Mouse (Mus musculus): Measurements from ENCODE around the gene Mta3. TPM values are rescaled to one million over a fixed set of nuclear protein-coding genes. Genes with fewer than 3 reads are reported as not detected.

Mta3 gene
- polyA plus RNA-seq, 1 experiment from 2014 or later, result 43.6 TPM

DNA sequence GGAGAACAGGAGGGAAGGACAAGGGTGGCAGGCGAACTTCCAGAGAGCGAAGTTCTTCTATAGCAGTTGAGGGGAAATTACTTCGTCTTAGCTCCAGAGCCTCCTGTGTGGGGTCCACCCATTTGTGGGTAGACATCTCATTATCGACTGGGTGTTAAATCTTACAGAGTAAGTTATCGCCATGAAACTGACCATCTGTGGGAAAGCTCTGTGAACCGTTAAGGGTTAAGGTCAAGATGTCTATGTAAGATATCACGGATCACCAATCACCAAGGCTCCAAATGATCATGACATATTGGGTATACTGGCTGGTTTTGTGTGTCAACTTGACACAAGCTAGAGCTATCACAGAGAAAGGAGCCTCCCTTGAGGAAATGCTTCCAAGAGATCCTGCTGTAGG is 21.5 kb upstream of the Mta3 start:
- H3K36me3 ChIP-seq (ENCODE audit: control insufficient read depth, insufficient read depth), result no peaks in the 10 kb centered on the region
- H3K27ac ChIP-seq (ENCODE audit: low read length), result no peak overlapping the region
- WGBS, result 81% methylated on average over 7 of the region's 7 CpGs
- no peak for ATAC-seq (replicated peaks; ENCODE audit: extremely low read depth, insufficient read depth, low FRiP score)
- H3K4me3 ChIP-seq (ENCODE audit: low read length), result no peak overlapping the region
- H3K4me1 ChIP-seq (ENCODE audit: control insufficient read depth, insufficient read depth, low read length), result no peaks in the 10 kb centered on the region
- H3K27me3 ChIP-seq (ENCODE audit: control insufficient read depth, insufficient read depth, low read length), result no peaks in the 10 kb centered on the region
- H3K9ac ChIP-seq (ENCODE audit: low read length), result no peak overlapping the region
- H3K4me2 ChIP-seq (ENCODE audit: low read depth, low read length), result no peak overlapping the region
- H3K9me3 ChIP-seq (replicated peaks; ENCODE audit: control insufficient read depth, low read length), result no peaks in the 10 kb centered on the region

GRCm38 (mm10) chr17:83690418-83690817 is 15.5 kb upstream of the Mta3 start:
- H3K9ac ChIP-seq (ENCODE audit: low read length), result no peak overlapping the region
- no peaks in the 10 kb centered on the region for H3K36me3 ChIP-seq (ENCODE audit: control insufficient read depth, insufficient read depth)
- 0 out of 2 replicates have a peak, but pooled peaks cover 2% of the 10 kb centered on the region for H3K9me3 ChIP-seq (replicated peaks; ENCODE audit: control insufficient read depth, low read length)
- no peak overlapping the region; the same call in 1 of the 2 replicates for H3K27ac ChIP-seq (ENCODE audit: low read length)
- no peak overlapping the region for H3K4me2 ChIP-seq (ENCODE audit: low read depth, low read length)
- no peak for ATAC-seq (replicated peaks; ENCODE audit: extremely low read depth, insufficient read depth, low FRiP score)
- H3K4me1 ChIP-seq (ENCODE audit: control insufficient read depth, insufficient read depth, low read length), result peaks cover 8% of the 10 kb centered on the region
- no peaks in the 10 kb centered on the region for H3K27me3 ChIP-seq (ENCODE audit: control insufficient read depth, insufficient read depth, low read length)
- H3K4me3 ChIP-seq (ENCODE audit: low read length), result no peak overlapping the region
- 25% methylated on average over 2 of the region's 2 CpGs for WGBS

DNA sequence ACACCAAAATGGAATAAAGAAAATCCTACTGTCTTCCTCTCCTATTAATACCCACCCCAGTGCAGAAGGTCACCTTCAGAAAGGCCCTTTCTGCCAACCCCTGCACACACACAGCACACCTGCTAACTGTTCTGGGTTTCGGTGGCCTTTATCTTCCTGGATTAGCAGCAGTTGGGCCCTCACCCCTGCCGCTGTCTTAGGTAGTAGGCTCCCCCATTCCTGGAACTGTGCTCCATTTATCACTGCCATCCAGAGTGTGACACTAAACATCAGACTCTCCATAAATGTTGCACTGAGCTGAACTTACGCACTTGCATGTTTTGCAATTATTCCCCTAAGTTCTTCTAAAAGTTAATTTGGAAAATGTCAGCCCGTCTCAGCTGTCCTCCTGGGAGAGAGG is 14.6 kb upstream of the Mta3 start:
- Histone ChIP-seq H3K27me3 (ENCODE audit: control insufficient read depth, insufficient read depth, low read length) (no peaks in the 10 kb centered on the region), H3K4me2 (ENCODE audit: low read depth, low read length) (no peak overlapping the region), H3K9ac (ENCODE audit: low read length) (no peak overlapping the region), H3K27ac (ENCODE audit: low read length) (no peak overlapping the region; the same call in 1 of the 2 replicates), H3K4me1 (ENCODE audit: control insufficient read depth, insufficient read depth, low read length) (peaks cover 8% of the 10 kb centered on the region), H3K4me3 (ENCODE audit: low read length) (no peak overlapping the region), H3K36me3 (ENCODE audit: control insufficient read depth, insufficient read depth) (no peaks in the 10 kb centered on the region), H3K9me3 (replicated peaks; ENCODE audit: control insufficient read depth, low read length) (0 out of 2 replicates have a peak, but pooled peaks cover 2% of the 10 kb centered on the region)
- WGBS, result 50% methylated on average over 4 of the region's 4 CpGs
- ATAC-seq (replicated peaks; ENCODE audit: extremely low read depth, insufficient read depth, low FRiP score), result no peak; the same call in 1 of the 2 replicates

GRCm38 (mm10) chr17:83693941-83694340 is 12.0 kb upstream of the Mta3 start:
- Histone ChIP-seq H3K27ac (ENCODE audit: low read length) (no peak overlapping the region), H3K4me2 (ENCODE audit: low read depth, low read length) (no peak overlapping the region), H3K9me3 (replicated peaks; ENCODE audit: control insufficient read depth, low read length) (0 out of 2 replicates have a peak, but pooled peaks cover 2% of the 10 kb centered on the region), H3K4me1 (ENCODE audit: control insufficient read depth, insufficient read depth, low read length) (peaks cover 8% of the 10 kb centered on the region), H3K27me3 (ENCODE audit: control insufficient read depth, insufficient read depth, low read length) (no peaks in the 10 kb centered on the region), H3K4me3 (ENCODE audit: low read length) (no peak overlapping the region), H3K9ac (ENCODE audit: low read length) (no peak overlapping the region), H3K36me3 (ENCODE audit: control insufficient read depth, insufficient read depth) (no peaks in the 10 kb centered on the region)
- WGBS, result 77% methylated on average over 9 of the region's 9 CpGs
- no peak for ATAC-seq (replicated peaks; ENCODE audit: extremely low read depth, insufficient read depth, low FRiP score)

- 66% methylated on average over 2 of the region's 2 CpGs for WGBS
- ATAC-seq (replicated peaks; ENCODE audit: extremely low read depth, insufficient read depth, low FRiP score), result no peak
- Histone ChIP-seq H3K27me3 (ENCODE audit: control insufficient read depth, insufficient read depth, low read length) (no peaks in the 10 kb centered on the region), H3K9ac (ENCODE audit: low read length) (no peak overlapping the region), H3K9me3 (replicated peaks; ENCODE audit: control insufficient read depth, low read length) (0 out of 2 replicates have a peak, but pooled peaks cover 2% of the 10 kb centered on the region), H3K27ac (ENCODE audit: low read length) (no peak overlapping the region), H3K4me1 (ENCODE audit: control insufficient read depth, insufficient read depth, low read length) (peaks cover 4% of the 10 kb centered on the region; the same call in 1 of the 2 replicates), H3K36me3 (ENCODE audit: control insufficient read depth, insufficient read depth) (no peaks in the 10 kb centered on the region), H3K4me2 (ENCODE audit: low read depth, low read length) (no peak overlapping the region), H3K4me3 (ENCODE audit: low read length) (no peak overlapping the region)
These were observed 10.2 kb upstream of the Mta3 start for GRCm38 (mm10) chr17:83695785-83696184.

- Histone ChIP-seq H3K27me3 (ENCODE audit: control insufficient read depth, insufficient read depth, low read length) (no peaks in the 10 kb centered on the region), H3K9ac (ENCODE audit: low read length) (no peak overlapping the region), H3K4me3 (ENCODE audit: low read length) (no peak overlapping the region), H3K4me2 (ENCODE audit: low read depth, low read length) (no peak overlapping the region), H3K36me3 (ENCODE audit: control insufficient read depth, insufficient read depth) (no peaks in the 10 kb centered on the region), H3K27ac (ENCODE audit: low read length) (no peak overlapping the region), H3K4me1 (ENCODE audit: control insufficient read depth, insufficient read depth, low read length) (no peaks in the 10 kb centered on the region), H3K9me3 (replicated peaks; ENCODE audit: control insufficient read depth, low read length) (no peaks in the 10 kb centered on the region)
- WGBS, result 81% methylated on average over 8 of the region's 8 CpGs
- no peak for ATAC-seq (replicated peaks; ENCODE audit: extremely low read depth, insufficient read depth, low FRiP score)
These were observed 6.8 kb upstream of the Mta3 start for GRCm38 (mm10) chr17:83699062-83699724.

DNA sequence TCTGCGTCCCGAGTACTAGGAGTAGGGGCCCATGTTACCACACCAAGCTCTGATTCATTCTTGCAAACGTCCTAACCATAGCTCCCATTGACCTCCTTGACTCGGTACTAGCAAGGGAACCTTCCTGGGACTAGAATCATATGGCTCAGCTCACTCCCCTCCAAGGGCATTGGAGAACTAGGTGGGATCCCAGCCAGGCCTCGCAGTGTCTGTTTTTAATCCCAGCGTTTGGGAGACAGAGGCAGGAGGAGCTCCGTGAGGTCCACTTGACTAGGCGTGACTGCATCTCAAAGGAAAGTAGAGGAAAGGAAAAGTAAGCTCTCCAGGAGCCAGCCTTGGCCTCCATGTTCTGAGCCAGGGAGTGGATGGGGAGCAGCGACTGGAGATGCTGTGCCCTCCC is 5.8 kb upstream of the Mta3 start:
- Histone ChIP-seq H3K9ac (ENCODE audit: low read length) (no peak overlapping the region), H3K9me3 (replicated peaks; ENCODE audit: control insufficient read depth, low read length) (no peaks in the 10 kb centered on the region), H3K4me1 (ENCODE audit: control insufficient read depth, insufficient read depth, low read length) (no peaks in the 10 kb centered on the region), H3K4me2 (ENCODE audit: low read depth, low read length) (no peak overlapping the region), H3K36me3 (ENCODE audit: control insufficient read depth, insufficient read depth) (no peaks in the 10 kb centered on the region), H3K4me3 (ENCODE audit: low read length) (no peak overlapping the region), H3K27me3 (ENCODE audit: control insufficient read depth, insufficient read depth, low read length) (no peaks in the 10 kb centered on the region), H3K27ac (ENCODE audit: low read length) (no peak overlapping the region)
- ATAC-seq (replicated peaks; ENCODE audit: extremely low read depth, insufficient read depth, low FRiP score), result no peak
- 75% methylated on average over 9 of the region's 9 CpGs for WGBS

GRCm38 (mm10) chr17:83704469-83704868 is 1.5 kb upstream of the Mta3 start:
- H3K4me3 ChIP-seq (ENCODE audit: low read length), result no peak overlapping the region
- WGBS, result 84% methylated on average over 5 of the region's 5 CpGs
- no peaks in the 10 kb centered on the region for H3K9me3 ChIP-seq (replicated peaks; ENCODE audit: control insufficient read depth, low read length)
- no peak for ATAC-seq (replicated peaks; ENCODE audit: extremely low read depth, insufficient read depth, low FRiP score)
- peaks cover 9% of the 10 kb centered on the region for H3K4me1 ChIP-seq (ENCODE audit: control insufficient read depth, insufficient read depth, low read length)
- no peak overlapping the region; the same call in 1 of the 2 replicates for H3K9ac ChIP-seq (ENCODE audit: low read length)
- no peak overlapping the region for H3K4me2 ChIP-seq (ENCODE audit: low read depth, low read length)
- no peak overlapping the region for H3K27ac ChIP-seq (ENCODE audit: low read length)
- peaks cover 4% of the 10 kb centered on the region; the same call in 1 of the 2 replicates for H3K36me3 ChIP-seq (ENCODE audit: control insufficient read depth, insufficient read depth)
- no peaks in the 10 kb centered on the region for H3K27me3 ChIP-seq (ENCODE audit: control insufficient read depth, insufficient read depth, low read length)

DNA sequence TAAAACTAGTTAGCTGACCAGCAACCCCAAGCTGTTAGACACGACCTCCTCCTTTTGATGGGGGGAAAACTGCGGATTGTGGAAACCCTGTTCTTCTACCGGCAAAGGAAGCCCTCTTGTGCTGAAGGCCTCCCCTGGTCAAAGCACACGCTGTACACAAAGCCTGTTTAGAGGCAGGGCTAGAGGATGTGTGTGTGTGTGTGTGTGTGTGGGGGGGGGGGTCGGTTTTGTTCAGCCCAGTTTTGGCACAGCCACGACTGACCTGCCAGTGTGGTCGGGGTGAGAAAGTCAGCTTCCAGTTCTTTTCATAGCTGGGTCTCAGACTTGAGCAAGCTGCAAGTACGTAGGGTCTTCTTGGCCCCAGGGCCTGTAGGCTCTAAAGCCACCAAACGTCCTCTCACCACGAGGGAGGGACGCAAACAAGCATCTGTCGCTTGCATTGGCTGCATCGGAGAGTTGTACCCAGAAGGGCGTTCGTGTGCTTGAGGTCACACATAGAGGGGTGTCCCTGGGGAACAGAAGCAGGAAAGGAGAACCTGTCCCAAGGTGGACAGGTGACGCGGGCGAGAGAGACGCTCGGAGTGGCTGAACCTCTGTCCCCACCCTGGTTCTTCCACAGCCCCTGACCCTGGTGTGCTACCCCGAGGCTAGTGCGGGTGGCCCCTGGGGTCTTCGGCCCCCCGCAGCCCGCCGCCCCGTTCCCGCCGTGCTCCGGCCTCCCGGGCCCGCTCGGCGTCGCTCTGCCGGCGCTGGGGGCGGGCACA is 429 bp upstream of the Mta3 start:
- Histone ChIP-seq H3K36me3 (ENCODE audit: control insufficient read depth, insufficient read depth) (peaks cover 7% of the 10 kb centered on the region), H3K4me1 (ENCODE audit: control insufficient read depth, insufficient read depth, low read length) (peaks cover 9% of the 10 kb centered on the region), H3K9ac (ENCODE audit: low read length) (peak overlapping the region; percentile 94), H3K9me3 (replicated peaks; ENCODE audit: control insufficient read depth, low read length) (no peaks in the 10 kb centered on the region), H3K27me3 (ENCODE audit: control insufficient read depth, insufficient read depth, low read length) (no peaks in the 10 kb centered on the region), H3K4me2 (ENCODE audit: low read depth, low read length) (peak overlapping the region; percentile 76), H3K4me3 (ENCODE audit: low read length) (peak overlapping the region; percentile 81), H3K27ac (ENCODE audit: low read length) (peak overlapping the region; percentile 94)
- WGBS, result 3% methylated on average over 37 of the region's 38 CpGs
- ATAC-seq (replicated peaks; ENCODE audit: extremely low read depth, insufficient read depth, low FRiP score), result peak; percentile 62

All from heart, embryonic 16.5 days (tissue).